Mouse (Mus musculus) heart, embryonic 15.5 days (tissue): ENCODE results near the gene Mrpl54. TPM values are rescaled to one million over a fixed set of nuclear protein-coding genes. Genes with fewer than 3 reads are reported as not detected.
A peak's percentile ranks its signal among the peaks of the same experiment; 100 is the strongest.
"Not testable (repeated sequence)": the region's sequence is repeated elsewhere in the genome, so short reads cannot be mapped to it uniquely, and the experiment has no call there.

ENCODE experiments used
- ATAC-seq: fragments of 200-750 bp; cut with Nextera tagmentation; replicated peaks from 2 replicates; pipeline ENCODE4 v1.8.0; 2017; ENCODE audit warnings: low read depth, moderate TSS enrichment; ENCODE audit not compliant: insufficient number of reproducible peaks, insufficient read depth, low FRiP score
- H3K27ac ChIP-seq: fragments of 300-500 bp; sonication (generic); 2 replicates; pipeline ENCODE4 v1.5.1; 2015; ENCODE audit warnings: mild to moderate bottlenecking, inconsistent platforms
- H3K27me3 ChIP-seq: fragments of 300-500 bp; sonication (generic); 2 replicates; pipeline ENCODE4 v1.6.1; 2015; ENCODE audit warnings: inconsistent platforms
- H3K36me3 ChIP-seq: fragments of 300-500 bp; sonication (generic); 2 replicates; pipeline ENCODE4 v1.6.1; 2015; ENCODE audit warnings: mild to moderate bottlenecking, inconsistent platforms
- H3K4me1 ChIP-seq: fragments of 300-500 bp; sonication (generic); replicated peaks from 2 replicates; pipeline ENCODE4 v1.6.1; 2015; ENCODE audit warnings: inconsistent platforms
- H3K4me2 ChIP-seq: fragments of 300-500 bp; sonication (generic); 2 replicates; pipeline ENCODE4 v1.6.1; 2015; ENCODE audit warnings: inconsistent platforms, mild to moderate bottlenecking, moderate library complexity
- H3K4me3 ChIP-seq: fragments of 300-500 bp; sonication (generic); 2 replicates; pipeline ENCODE4 v1.5.1; 2015; ENCODE audit warnings: mild to moderate bottlenecking, inconsistent platforms
- H3K9ac ChIP-seq: fragments of 300-500 bp; sonication (generic); 2 replicates; pipeline ENCODE4 v1.6.1; 2015; ENCODE audit warnings: mild to moderate bottlenecking, inconsistent platforms
- H3K9me3 ChIP-seq: fragments of 300-500 bp; sonication (generic); replicated peaks from 2 replicates; pipeline ENCODE4 v1.6.1; 2016; ENCODE audit warnings: inconsistent platforms
- WGBS: fragments of 180-500 bp; shearing (Covaris S2); methylation state at CpG from one replicate; pipeline ENCODE4 v1.1.7; 2015; ENCODE audit warnings: mixed read lengths; 5-methylcytosine and 5-hydroxymethylcytosine counted together
- polyA plus RNA-seq: library from polyadenylated mRNA; unstranded; fragments of >200 nt; fragmentation: Nextera tagmentation; extraction: Ambion mirVana; gene quantifications from 2 replicates; pipeline ENCODE4 v1.2.1, GENCODE M21; 2015

Mrpl54 gene
- polyA plus RNA-seq, 1 experiment from 2014 or later, result 226 TPM

- Histone ChIP-seq H3K4me3 (no peak overlapping the region), H3K36me3 (no peaks in the 10 kb centered on the region), H3K9me3 (no peaks in the 10 kb centered on the region), H3K27me3 (peaks cover 42% of the 10 kb centered on the region), H3K4me1 (peaks cover 22% of the 10 kb centered on the region), H3K27ac (no peak overlapping the region), H3K4me2 (no peak overlapping the region), H3K9ac (no peak overlapping the region)
- ATAC-seq, result no peak
- WGBS, result 84% methylated on average over 12 of the region's 12 CpGs
These were observed 30.1 kb downstream of the Mrpl54 start for GRCm38 (mm10) chr10:81236471-81237268.

GRCm38 (mm10) chr10:81234206-81234605 is 32.5 kb downstream of the Mrpl54 start:
- H3K9me3 ChIP-seq, result no peaks in the 10 kb centered on the region
- H3K4me3 ChIP-seq, result no peak overlapping the region
- H3K9ac ChIP-seq, result no peak overlapping the region
- H3K27me3 ChIP-seq, result peaks cover 42% of the 10 kb centered on the region
- peaks cover 26% of the 10 kb centered on the region for H3K4me1 ChIP-seq
- WGBS, result 78% methylated on average over 6 of the region's 6 CpGs
- H3K4me2 ChIP-seq, result no peak overlapping the region
- ATAC-seq, result no peak
- H3K36me3 ChIP-seq, result no peaks in the 10 kb centered on the region
- no peak overlapping the region for H3K27ac ChIP-seq

GRCm38 (mm10) chr10:81233226-81233585 is 33.5 kb downstream of the Mrpl54 start:
- H3K4me3 ChIP-seq, result peak overlapping the region; percentile 69
- no peaks in the 10 kb centered on the region for H3K36me3 ChIP-seq
- peak; percentile 58 for ATAC-seq
- H3K9ac ChIP-seq, result peak overlapping the region; percentile 63
- H3K9me3 ChIP-seq, result no peaks in the 10 kb centered on the region
- H3K4me2 ChIP-seq, result peak overlapping the region; percentile 69
- peak overlapping the region; percentile 32; the same call in 1 of the 2 replicates for H3K27ac ChIP-seq
- WGBS, result under 1% methylated on average over 27 of the region's 28 CpGs
- H3K27me3 ChIP-seq, result peaks cover 49% of the 10 kb centered on the region
- peaks cover 26% of the 10 kb centered on the region for H3K4me1 ChIP-seq

GRCm38 (mm10) chr10:81232580-81233225 is 34.0 kb downstream of the Mrpl54 start, which contains the start of gene Zfr2:
Gene Zfr2, plus strand, starts transcription at chr10:81233155.
- Histone ChIP-seq H3K27me3 (peaks cover 47% of the 10 kb centered on the region), H3K9me3 (no peaks in the 10 kb centered on the region), H3K4me1 (peaks cover 26% of the 10 kb centered on the region), H3K4me3 (peak within 1 kb of the TSS; percentile 69), H3K4me2 (peak within 1 kb of the TSS; percentile 69), H3K9ac (peak within 1 kb of the TSS; percentile 63), H3K27ac (peak within 1 kb of the TSS; percentile 32; the same call in 1 of the 2 replicates), H3K36me3 (no peaks in the 10 kb centered on the region)
- ATAC-seq, result peak; percentile 85
- WGBS, result 7% methylated on average over 29 of the region's 29 CpGs

- H3K9me3 ChIP-seq, result no peaks in the 10 kb centered on the region
- WGBS, result 44% methylated on average over 7 of the region's 7 CpGs
- H3K27me3 ChIP-seq, result peaks cover 43% of the 10 kb centered on the region
- no peaks in the 10 kb centered on the region for H3K36me3 ChIP-seq
- no peak for ATAC-seq
- peaks cover 26% of the 10 kb centered on the region for H3K4me1 ChIP-seq
- no peak overlapping the region for H3K4me2 ChIP-seq
- H3K4me3 ChIP-seq, result no peak overlapping the region
- H3K27ac ChIP-seq, result no peak overlapping the region
- no peak overlapping the region for H3K9ac ChIP-seq
These were observed 35.3 kb downstream of the Mrpl54 start for GRCm38 (mm10) chr10:81231436-81231835.

GRCm38 (mm10) chr10:81230438-81231332 is 36.0 kb downstream of the Mrpl54 start, which contains the start of gene Atcay:
Gene Atcay, minus strand, starts transcription at chr10:81230833.
- Histone ChIP-seq H3K9me3 (no peaks in the 10 kb centered on the region), H3K36me3 (no peaks in the 10 kb centered on the region), H3K27ac (no peak within 1 kb of the TSS), H3K4me3 (peak within 1 kb of the TSS; percentile 18), H3K9ac (peak within 1 kb of the TSS; percentile 27), H3K27me3 (peaks cover 43% of the 10 kb centered on the region), H3K4me1 (peaks cover 26% of the 10 kb centered on the region), H3K4me2 (peak within 1 kb of the TSS; percentile 54)
- no peak for ATAC-seq
- WGBS, result 10% methylated on average over 27 of the region's 27 CpGs

- no peaks in the 10 kb centered on the region for H3K36me3 ChIP-seq
- H3K27me3 ChIP-seq, result peaks cover 43% of the 10 kb centered on the region
- 11% methylated on average over 20 of the region's 20 CpGs for WGBS
- H3K4me1 ChIP-seq, result peaks cover 26% of the 10 kb centered on the region
- peak overlapping the region; percentile 18 for H3K4me3 ChIP-seq
- H3K9me3 ChIP-seq, result no peaks in the 10 kb centered on the region
- peak overlapping the region; percentile 54 for H3K4me2 ChIP-seq
- H3K27ac ChIP-seq, result no peak overlapping the region
- H3K9ac ChIP-seq, result peak overlapping the region; percentile 27
- ATAC-seq, result no peak
These were observed 36.8 kb downstream of the Mrpl54 start for GRCm38 (mm10) chr10:81229735-81230437.

GRCm38 (mm10) chr10:81223731-81224130 is 43.0 kb downstream of the Mrpl54 start:
- WGBS, result 54% methylated on average over 2 of the region's 2 CpGs
- not testable (repeated sequence) for H3K4me3 ChIP-seq, H3K9ac ChIP-seq, H3K9me3 ChIP-seq, H3K4me1 ChIP-seq, H3K4me2 ChIP-seq, ATAC-seq, H3K36me3 ChIP-seq, H3K27ac ChIP-seq
- H3K27me3 ChIP-seq, result peaks cover 12% of the 10 kb centered on the region

GRCm38 (mm10) chr10:81221402-81222015 is 45.2 kb downstream of the Mrpl54 start:
- no peaks in the 10 kb centered on the region for H3K36me3 ChIP-seq
- 0 out of 2 replicates have a peak, but pooled peaks cover 2% of the 10 kb centered on the region for H3K4me1 ChIP-seq
- no peak for ATAC-seq
- peaks cover 10% of the 10 kb centered on the region; the same call in 1 of the 2 replicates for H3K27me3 ChIP-seq
- WGBS, result 80% methylated on average over 5 of the region's 5 CpGs
- no peak overlapping the region for H3K4me3 ChIP-seq
- H3K27ac ChIP-seq, result no peak overlapping the region
- no peaks in the 10 kb centered on the region for H3K9me3 ChIP-seq
- H3K4me2 ChIP-seq, result no peak overlapping the region
- H3K9ac ChIP-seq, result no peak overlapping the region

GRCm38 (mm10) chr10:81217964-81218363 is 48.8 kb downstream of the Mrpl54 start:
- Histone ChIP-seq H3K9ac (no peak overlapping the region), H3K4me1 (0 out of 2 replicates have a peak, but pooled peaks cover 2% of the 10 kb centered on the region), H3K27me3 (peaks cover 10% of the 10 kb centered on the region; the same call in 1 of the 2 replicates), H3K27ac (no peak overlapping the region), H3K4me3 (no peak overlapping the region), H3K4me2 (no peak overlapping the region), H3K36me3 (no peaks in the 10 kb centered on the region), H3K9me3 (no peaks in the 10 kb centered on the region)
- WGBS, result 29% methylated on average over 7 of the region's 7 CpGs
- ATAC-seq, result peak; percentile 60; the same call in 1 of the 2 replicates
